Mouse (Mus musculus): Measurements from ENCODE around the gene Esp24. TPM values are rescaled to one million over a fixed set of nuclear protein-coding genes. Genes with fewer than 3 reads are reported as not detected.
"Not testable (repeated sequence)": the region's sequence is repeated elsewhere in the genome, so short reads cannot be mapped to it uniquely, and the experiment has no call there.

The Esp24 gene
- not detected in 2 replicates for polyA plus RNA-seq (2015; fragmentation: Nextera tagmentation; extraction: Ambion mirVana)

GRCm38 (mm10) chr17:39036395-39036794 is at the start of gene Esp24:
TSS of gene Esp24 (plus strand) at chr17:39036695.
- H3K9ac ChIP-seq; H3K4me2 ChIP-seq (replicated peaks); H3K27ac ChIP-seq (replicated peaks); ATAC-seq (ENCODE audit: insufficient number of reproducible peaks, low FRiP score, low TSS enrichment, low read depth); H3K36me3 ChIP-seq; H3K4me3 ChIP-seq (replicated peaks); H3K27me3 ChIP-seq; H3K4me1 ChIP-seq; H3K9me3 ChIP-seq (replicated peaks): not testable (repeated sequence)
- whole genome bisulfite sequencing, result 88% methylated on average over 3 of the region's 3 CpGs

GRCm38 (mm10) chr17:39009846-39010245 is 26.6 kb upstream of the Esp24 start:
- H3K9me3 ChIP-seq (replicated peaks), result no peaks in the 10 kb centered on the region
- ATAC-seq (ENCODE audit: insufficient number of reproducible peaks, low FRiP score, low TSS enrichment, low read depth), result no peak
- H3K9ac ChIP-seq, result no peak overlapping the region
- no peaks in the 10 kb centered on the region for H3K27me3 ChIP-seq
- H3K4me3 ChIP-seq (replicated peaks), result no peak overlapping the region
- no peak overlapping the region for H3K4me2 ChIP-seq (replicated peaks)
- no peak overlapping the region for H3K27ac ChIP-seq (replicated peaks)
- 88% methylated on average over 1 of the region's 1 CpGs for WGBS
- no peaks in the 10 kb centered on the region for H3K4me1 ChIP-seq
- no peaks in the 10 kb centered on the region for H3K36me3 ChIP-seq

GRCm38 (mm10) chr17:39010675-39011638 is 25.5 kb upstream of the Esp24 start:
- WGBS, result 36% methylated on average over 30 of the region's 30 CpGs
- H3K4me3 ChIP-seq (replicated peaks), result no peak overlapping the region
- no peak overlapping the region for H3K27ac ChIP-seq (replicated peaks)
- ATAC-seq (ENCODE audit: insufficient number of reproducible peaks, low FRiP score, low TSS enrichment, low read depth), result no peak
- no peak overlapping the region for H3K9ac ChIP-seq
- no peaks in the 10 kb centered on the region for H3K4me1 ChIP-seq
- no peaks in the 10 kb centered on the region for H3K36me3 ChIP-seq
- H3K4me2 ChIP-seq (replicated peaks), result no peak overlapping the region
- no peaks in the 10 kb centered on the region for H3K9me3 ChIP-seq (replicated peaks)
- H3K27me3 ChIP-seq, result no peaks in the 10 kb centered on the region

- no peak for ATAC-seq (ENCODE audit: insufficient number of reproducible peaks, low FRiP score, low TSS enrichment, low read depth)
- no peaks in the 10 kb centered on the region for H3K4me1 ChIP-seq
- WGBS, result 53% methylated on average over 14 of the region's 14 CpGs
- no peak overlapping the region for H3K4me3 ChIP-seq (replicated peaks)
- H3K4me2 ChIP-seq (replicated peaks), result no peak overlapping the region
- peaks cover 6% of the 10 kb centered on the region; the same call in 1 of the 2 replicates for H3K9me3 ChIP-seq (replicated peaks)
- no peaks in the 10 kb centered on the region for H3K27me3 ChIP-seq
- H3K27ac ChIP-seq (replicated peaks), result no peak overlapping the region
- no peak overlapping the region for H3K9ac ChIP-seq
- H3K36me3 ChIP-seq, result no peaks in the 10 kb centered on the region
Measured at GRCm38 (mm10) chr17:39017184-39017583, 19.3 kb upstream of the Esp24 start.

DNA sequence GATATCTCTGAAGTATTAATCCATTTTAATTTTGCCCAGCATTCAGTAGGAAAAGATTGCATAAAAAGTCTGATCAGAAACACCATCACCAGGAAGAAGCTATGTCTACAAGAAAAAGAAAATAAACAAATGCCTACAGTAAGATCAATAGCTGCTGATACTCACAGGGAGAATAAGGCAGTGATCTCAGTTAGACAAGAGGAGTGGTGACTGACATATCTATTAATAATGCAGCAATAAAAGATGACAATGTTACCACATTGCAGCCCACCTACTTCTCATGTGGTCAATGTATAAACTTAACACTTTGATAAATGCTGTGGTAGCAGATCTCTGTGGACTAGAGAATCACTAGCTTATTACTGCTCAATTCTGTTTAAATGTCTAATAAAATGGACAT is 6.7 kb downstream of the Esp24 start, which contains the start of gene Gm21903:
Gm21903 (minus strand) TSS at position 101 of the 400 bp plus-strand sequence.
- no peak within 1 kb of the TSS for H3K4me3 ChIP-seq (replicated peaks)
- H3K27ac ChIP-seq (replicated peaks), result no peak within 1 kb of the TSS
- H3K4me2 ChIP-seq (replicated peaks), result no peak within 1 kb of the TSS
- no peaks in the 10 kb centered on the region for H3K36me3 ChIP-seq
- ATAC-seq (ENCODE audit: insufficient number of reproducible peaks, low FRiP score, low TSS enrichment, low read depth), result no peak
- H3K9ac ChIP-seq, result no peak within 1 kb of the TSS
- 0 out of 2 replicates have a peak, but pooled peaks cover 4% of the 10 kb centered on the region for H3K9me3 ChIP-seq (replicated peaks)
- no peaks in the 10 kb centered on the region for H3K27me3 ChIP-seq
- no peaks in the 10 kb centered on the region for H3K4me1 ChIP-seq

DNA sequence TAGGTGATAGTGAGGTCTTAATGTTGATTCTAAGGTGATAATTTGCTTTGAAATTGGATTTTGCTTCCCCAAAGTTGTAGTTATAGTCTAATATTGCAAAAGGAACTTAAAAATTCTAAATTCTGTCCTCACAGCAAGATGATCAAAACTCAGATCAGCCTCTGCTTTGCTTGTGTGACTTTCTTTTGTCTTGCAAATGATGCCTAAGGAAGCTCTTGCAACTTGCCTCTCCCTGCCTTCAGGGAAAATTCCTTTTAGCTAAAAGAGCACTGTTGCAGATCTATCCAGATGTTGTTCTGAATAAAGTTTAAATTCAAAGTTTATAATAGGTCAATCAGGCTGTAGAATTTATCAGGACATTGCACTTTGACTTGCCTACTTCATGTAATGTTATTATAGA is 27.1 kb downstream of the Esp24 start:
- Histone ChIP-seq H3K36me3 (no peaks in the 10 kb centered on the region), H3K27ac (replicated peaks) (no peak overlapping the region), H3K4me3 (replicated peaks) (no peak overlapping the region), H3K9ac (no peak overlapping the region), H3K4me2 (replicated peaks) (no peak overlapping the region), H3K9me3 (replicated peaks) (0 out of 2 replicates have a peak, but pooled peaks cover 4% of the 10 kb centered on the region), H3K4me1 (no peaks in the 10 kb centered on the region), H3K27me3 (no peaks in the 10 kb centered on the region)
- ATAC-seq (ENCODE audit: insufficient number of reproducible peaks, low FRiP score, low TSS enrichment, low read depth), result no peak

GRCm38 (mm10) chr17:39076937-39077336 is 40.4 kb downstream of the Esp24 start, which contains the start of gene Esp23:
TSS of gene Esp23 (minus strand) at chr17:39077037.
- Histone ChIP-seq H3K4me3 (replicated peaks) (no peak within 1 kb of the TSS), H3K27me3 (no peaks in the 10 kb centered on the region), H3K4me1 (no peaks in the 10 kb centered on the region), H3K9me3 (replicated peaks) (0 out of 2 replicates have a peak, but pooled peaks cover 4% of the 10 kb centered on the region), H3K36me3 (no peaks in the 10 kb centered on the region), H3K4me2 (replicated peaks) (no peak within 1 kb of the TSS), H3K27ac (replicated peaks) (no peak within 1 kb of the TSS), H3K9ac (no peak within 1 kb of the TSS)
- WGBS, result 48% methylated on average over 1 of the region's 1 CpGs
- ATAC-seq (ENCODE audit: insufficient number of reproducible peaks, low FRiP score, low TSS enrichment, low read depth), result no peak

Other genes with a start within 250 kb of the Esp24 start
- not detected in 2 replicates for gene Gm21903, start 6.6 kb downstream of the Esp24 start, polyA plus RNA-seq (2015; fragmentation: Nextera tagmentation; extraction: Ambion mirVana)
- gene Esp23, start 40.3 kb downstream of the Esp24 start, polyA plus RNA-seq (2015; fragmentation: Nextera tagmentation; extraction: Ambion mirVana), result not detected in 2 replicates
- gene Esp22, start 58.6 kb downstream of the Esp24 start, polyA plus RNA-seq (2015; fragmentation: Nextera tagmentation; extraction: Ambion mirVana), result not detected in 2 replicates